Mouse (Mus musculus): ENCODE results near the gene Sema5b.

GRCm38 (mm10) chr16:35541117-35541641 is at the start of gene Sema5b:
- no peak for TF ChIP-seq POLR2A (IDR thresholded peaks at IDR 0.05; ENCODE audit: extremely low read depth, insufficient read depth, low read length)
- TF ChIP-seq CTCF (IDR thresholded peaks at IDR 0.05; ENCODE audit: low read depth, low read length) = peak; percentile 37
